Mouse (Mus musculus): ENCODE measurements at regions not wholly inside any gene's neighbourhood (a gene's known extent, or its start where the extent isn't known, plus 50 kb on each side); places are given as distances from the start of the nearest gene placed in this dataset.
A peak's percentile ranks its signal among the peaks of the same experiment; 100 is the strongest.

GRCm38 (mm10) chr2:167783374-167783773 lies 93.8 kb upstream of the Tmem189 start:
- ATAC-seq (ENCODE audit: poor library complexity, severe bottlenecking), result no peak

GRCm38 (mm10) chr2:167782231-167782999 lies 92.8 kb upstream of the Tmem189 start:
- no peak for ATAC-seq (ENCODE audit: poor library complexity, severe bottlenecking)

GRCm38 (mm10) chr2:167781496-167781895 lies 91.9 kb upstream of the Tmem189 start:
- no peak for ATAC-seq (ENCODE audit: poor library complexity, severe bottlenecking)

- no peak for ATAC-seq (ENCODE audit: poor library complexity, severe bottlenecking)
Measured at GRCm38 (mm10) chr2:167778691-167779090, 89.1 kb upstream of the Tmem189 start.

GRCm38 (mm10) chr2:167778271-167778670 lies 88.6 kb upstream of the Tmem189 start:
- no peak for ATAC-seq (ENCODE audit: poor library complexity, severe bottlenecking)

GRCm38 (mm10) chr2:167777331-167778085 lies 87.9 kb upstream of the Tmem189 start:
- peak; percentile 45 for ATAC-seq (ENCODE audit: poor library complexity, severe bottlenecking)

GRCm38 (mm10) chr2:167776251-167777168 lies 86.9 kb upstream of the Tmem189 start:
- no peak for ATAC-seq (ENCODE audit: poor library complexity, severe bottlenecking)

- ATAC-seq (ENCODE audit: poor library complexity, severe bottlenecking), result peak; percentile 65
Measured at GRCm38 (mm10) chr2:167775218-167775915, 85.7 kb upstream of the Tmem189 start.

GRCm38 (mm10) chr2:167774806-167775179 lies 85.2 kb upstream of the Tmem189 start:
- ATAC-seq (ENCODE audit: poor library complexity, severe bottlenecking), result no peak

GRCm38 (mm10) chr2:167774166-167774805 lies 84.7 kb upstream of the Tmem189 start:
- no peak for ATAC-seq (ENCODE audit: poor library complexity, severe bottlenecking)

GRCm38 (mm10) chr2:167772834-167773233 lies 83.2 kb upstream of the Tmem189 start:
- peak; percentile 28 for ATAC-seq (ENCODE audit: poor library complexity, severe bottlenecking)

- no peak for ATAC-seq (ENCODE audit: poor library complexity, severe bottlenecking)
Measured at GRCm38 (mm10) chr2:167767962-167768361, 78.3 kb upstream of the Tmem189 start.

- no peak; the same call in 1 of the 2 replicates for ATAC-seq (ENCODE audit: poor library complexity, severe bottlenecking)
Measured at GRCm38 (mm10) chr2:167767371-167767770, 77.7 kb upstream of the Tmem189 start.

- no peak for ATAC-seq (ENCODE audit: poor library complexity, severe bottlenecking)
Measured at GRCm38 (mm10) chr2:167765811-167766210, 76.2 kb upstream of the Tmem189 start.

GRCm38 (mm10) chr2:167765072-167765800 lies 75.6 kb upstream of the Tmem189 start:
- ATAC-seq (ENCODE audit: poor library complexity, severe bottlenecking), result peak; percentile 66

- ATAC-seq (ENCODE audit: poor library complexity, severe bottlenecking), result no peak
Measured at GRCm38 (mm10) chr2:167763891-167764410, 74.3 kb upstream of the Tmem189 start.

GRCm38 (mm10) chr2:167761404-167761936 lies 71.8 kb upstream of the Tmem189 start:
- no peak for ATAC-seq (ENCODE audit: poor library complexity, severe bottlenecking)

GRCm38 (mm10) chr2:167760681-167761403 lies 71.2 kb upstream of the Tmem189 start:
- ATAC-seq (ENCODE audit: poor library complexity, severe bottlenecking), result no peak
